Mouse (Mus musculus): ENCODE results near the gene Ppih. TPM values are rescaled to one million over a fixed set of nuclear protein-coding genes. Genes with fewer than 3 reads are reported as not detected.

The Ppih gene
- polyA plus RNA-seq, 1 experiment = 4.3 TPM

DNA sequence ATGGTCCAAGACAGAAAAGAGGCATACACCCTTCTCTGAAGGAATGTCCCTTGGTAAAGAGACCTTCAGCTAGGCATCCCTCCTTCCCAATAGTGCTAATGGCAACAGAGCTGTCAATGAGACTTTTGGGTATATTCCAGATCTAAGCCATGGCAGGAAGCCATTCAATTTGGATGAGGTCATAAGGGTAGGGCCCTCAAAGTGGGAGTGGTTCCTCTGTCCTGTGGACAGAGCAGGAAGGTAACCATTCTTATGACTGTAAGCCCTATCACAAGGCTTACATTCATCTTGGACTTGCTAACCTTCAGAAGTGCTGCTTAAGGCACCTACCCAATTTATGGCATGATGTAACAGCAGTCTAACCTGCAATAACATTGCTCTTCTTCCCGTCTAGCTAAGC is 45.7 kb downstream of the Ppih start:
- Histone ChIP-seq H3K36me3 (ENCODE audit: control insufficient read depth, insufficient read depth, low read length) (peaks cover 57% of the 10 kb centered on the region), H3K27ac (ENCODE audit: insufficient read depth, low read depth, low read length) (peak overlapping the region; percentile 54), H3K4me1 (ENCODE audit: control insufficient read depth, insufficient read depth, insufficient read length, low read length) (peaks cover 2% of the 10 kb centered on the region; the same call in 1 of the 2 replicates), H3K4me3 (ENCODE audit: low read depth, low read length) (no peak overlapping the region), H3K27me3 (ENCODE audit: control insufficient read depth, insufficient read depth, low read length) (no peaks in the 10 kb centered on the region)
- TF ChIP-seq CTCF (IDR thresholded peaks at IDR 0.05; ENCODE audit: extremely low read depth, insufficient read length, insufficient replicate concordance, low read depth, low read length) (no peak), POLR2A (IDR thresholded peaks at IDR 0.05; ENCODE audit: low read depth, low read length) (no peak)
- 31% methylated on average over 1 of the region's 1 CpGs for WGBS

DNA sequence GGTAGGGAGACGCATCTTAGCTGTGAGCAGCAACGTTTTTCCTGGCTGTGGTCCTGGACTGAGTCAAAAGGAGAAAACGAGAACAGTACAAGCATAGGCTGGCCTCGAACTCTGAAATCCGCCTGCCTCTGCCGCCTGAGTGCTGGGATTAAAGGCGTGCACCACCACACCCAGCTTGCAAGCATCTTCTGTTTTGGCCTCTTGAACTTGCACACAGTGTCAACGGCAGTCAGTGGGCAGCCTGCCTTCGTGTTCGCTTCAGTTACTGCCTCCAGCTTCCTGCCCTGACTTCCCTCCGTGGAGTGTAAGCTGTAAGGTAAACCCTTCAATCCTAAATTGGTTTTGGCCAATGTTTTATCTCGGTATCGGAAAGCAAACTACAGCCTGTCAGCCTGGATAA is 53.7 kb downstream of the Ppih start:
- 56% methylated on average over 13 of the region's 13 CpGs for WGBS
- H3K36me3 ChIP-seq (ENCODE audit: control insufficient read depth, insufficient read depth, low read length) = peaks cover 8% of the 10 kb centered on the region
- no peak overlapping the region for H3K27ac ChIP-seq (ENCODE audit: insufficient read depth, low read depth, low read length)
- no peaks in the 10 kb centered on the region for H3K4me1 ChIP-seq (ENCODE audit: control insufficient read depth, insufficient read depth, insufficient read length, low read length)
- H3K27me3 ChIP-seq (ENCODE audit: control insufficient read depth, insufficient read depth, low read length) = no peaks in the 10 kb centered on the region
- no peak overlapping the region for H3K4me3 ChIP-seq (ENCODE audit: low read depth, low read length)
- TF ChIP-seq CTCF (IDR thresholded peaks at IDR 0.05; ENCODE audit: extremely low read depth, insufficient read length, insufficient replicate concordance, low read depth, low read length) (no peak), POLR2A (IDR thresholded peaks at IDR 0.05; ENCODE audit: low read depth, low read length) (no peak)

DNA sequence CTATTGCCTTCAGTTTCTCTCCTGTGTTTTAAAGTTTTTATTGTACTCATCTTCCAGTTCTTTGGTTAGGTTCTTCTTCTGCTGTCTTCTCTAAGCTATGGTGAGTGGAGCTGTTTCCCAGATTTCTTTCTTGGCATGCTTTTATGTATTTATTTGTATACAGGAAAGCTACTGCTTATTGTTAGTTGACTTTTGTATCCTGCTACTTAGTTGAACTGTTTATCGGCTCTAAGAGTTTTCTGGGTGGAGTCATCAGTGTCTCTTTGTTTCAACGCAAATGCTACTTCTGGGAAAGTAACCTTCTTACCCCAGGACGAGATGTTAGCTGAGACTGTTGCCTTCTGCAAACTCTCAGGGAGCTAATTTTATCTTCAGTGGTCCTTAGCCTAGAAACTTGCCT is 56.9 kb downstream of the Ppih start:
- Histone ChIP-seq H3K27ac (ENCODE audit: insufficient read depth, low read depth, low read length) (no peak overlapping the region), H3K36me3 (ENCODE audit: control insufficient read depth, insufficient read depth, low read length) (no peaks in the 10 kb centered on the region), H3K4me3 (ENCODE audit: low read depth, low read length) (no peak overlapping the region), H3K4me1 (ENCODE audit: control insufficient read depth, insufficient read depth, insufficient read length, low read length) (no peaks in the 10 kb centered on the region), H3K27me3 (ENCODE audit: control insufficient read depth, insufficient read depth, low read length) (no peaks in the 10 kb centered on the region)
- TF ChIP-seq POLR2A (IDR thresholded peaks at IDR 0.05; ENCODE audit: low read depth, low read length) (no peak), CTCF (IDR thresholded peaks at IDR 0.05; ENCODE audit: extremely low read depth, insufficient read length, insufficient replicate concordance, low read depth, low read length) (no peak)
- WGBS = 62% methylated on average over 3 of the region's 3 CpGs

DNA sequence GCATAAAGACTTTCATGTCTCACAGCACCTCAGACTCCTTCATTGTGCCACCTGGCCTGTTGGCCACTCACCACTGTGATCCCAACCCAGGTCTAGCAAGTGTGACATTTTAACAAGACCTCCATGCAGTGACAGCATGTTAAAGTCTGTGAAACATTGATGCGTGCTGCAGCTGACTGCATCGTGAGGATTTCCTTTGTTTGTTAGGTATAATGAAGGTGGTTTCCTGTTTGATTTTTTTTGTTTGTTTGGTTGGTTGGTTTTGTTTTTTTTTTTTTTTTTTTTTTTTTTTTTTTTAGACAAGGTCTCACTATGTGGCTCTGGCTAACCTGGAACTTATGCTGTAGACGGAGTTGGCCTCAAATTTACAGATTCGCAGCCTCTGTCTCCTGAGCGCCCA is 57.9 kb downstream of the Ppih start:
- Histone ChIP-seq H3K27me3 (ENCODE audit: control insufficient read depth, insufficient read depth, low read length) (no peaks in the 10 kb centered on the region), H3K36me3 (ENCODE audit: control insufficient read depth, insufficient read depth, low read length) (no peaks in the 10 kb centered on the region), H3K4me1 (ENCODE audit: control insufficient read depth, insufficient read depth, insufficient read length, low read length) (no peaks in the 10 kb centered on the region), H3K4me3 (ENCODE audit: low read depth, low read length) (no peak overlapping the region), H3K27ac (ENCODE audit: insufficient read depth, low read depth, low read length) (no peak overlapping the region)
- WGBS = 89% methylated on average over 5 of the region's 5 CpGs
- TF ChIP-seq CTCF (IDR thresholded peaks at IDR 0.05; ENCODE audit: extremely low read depth, insufficient read length, insufficient replicate concordance, low read depth, low read length) (no peak), POLR2A (IDR thresholded peaks at IDR 0.05; ENCODE audit: low read depth, low read length) (no peak)

DNA sequence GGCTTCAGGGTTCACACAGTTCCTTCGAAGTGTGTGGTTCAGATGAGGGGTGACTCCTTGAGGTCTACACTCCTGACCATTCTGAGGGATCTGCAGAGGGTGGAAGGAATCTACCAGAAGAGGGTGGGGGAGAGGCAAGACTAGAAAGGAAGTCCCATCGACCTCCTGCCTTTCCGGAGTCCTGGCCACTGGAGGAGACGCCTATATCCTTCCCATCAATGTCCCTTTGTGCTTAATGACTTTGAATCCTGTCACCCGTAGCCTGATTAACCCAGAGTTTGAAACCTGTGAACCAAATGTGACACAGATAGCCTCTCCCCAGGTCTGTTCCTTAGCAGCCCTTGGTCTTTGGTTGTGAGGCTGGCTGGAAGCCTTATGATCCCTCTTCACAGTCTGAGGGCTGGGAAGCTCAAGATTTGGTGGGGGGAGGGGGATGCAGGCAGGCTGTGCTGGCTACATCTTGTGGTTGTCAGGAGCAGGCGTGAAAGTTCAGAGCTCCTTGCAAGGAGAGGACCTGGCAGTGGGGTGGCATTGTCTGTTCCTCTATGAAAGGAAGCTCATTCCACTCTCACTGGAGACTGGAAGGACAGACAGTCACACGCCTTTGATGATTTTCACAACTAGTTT is 59.1 kb downstream of the Ppih start:
- Histone ChIP-seq H3K4me3 (ENCODE audit: low read depth, low read length) (no peak overlapping the region), H3K27me3 (ENCODE audit: control insufficient read depth, insufficient read depth, low read length) (no peaks in the 10 kb centered on the region), H3K27ac (ENCODE audit: insufficient read depth, low read depth, low read length) (no peak overlapping the region), H3K4me1 (ENCODE audit: control insufficient read depth, insufficient read depth, insufficient read length, low read length) (no peaks in the 10 kb centered on the region; the same call in 1 of the 2 replicates), H3K36me3 (ENCODE audit: control insufficient read depth, insufficient read depth, low read length) (no peaks in the 10 kb centered on the region)
- WGBS = 58% methylated on average over 7 of the region's 7 CpGs
- TF ChIP-seq POLR2A (IDR thresholded peaks at IDR 0.05; ENCODE audit: low read depth, low read length) (no peak), CTCF (IDR thresholded peaks at IDR 0.05; ENCODE audit: extremely low read depth, insufficient read length, insufficient replicate concordance, low read depth, low read length) (no peak)

DNA sequence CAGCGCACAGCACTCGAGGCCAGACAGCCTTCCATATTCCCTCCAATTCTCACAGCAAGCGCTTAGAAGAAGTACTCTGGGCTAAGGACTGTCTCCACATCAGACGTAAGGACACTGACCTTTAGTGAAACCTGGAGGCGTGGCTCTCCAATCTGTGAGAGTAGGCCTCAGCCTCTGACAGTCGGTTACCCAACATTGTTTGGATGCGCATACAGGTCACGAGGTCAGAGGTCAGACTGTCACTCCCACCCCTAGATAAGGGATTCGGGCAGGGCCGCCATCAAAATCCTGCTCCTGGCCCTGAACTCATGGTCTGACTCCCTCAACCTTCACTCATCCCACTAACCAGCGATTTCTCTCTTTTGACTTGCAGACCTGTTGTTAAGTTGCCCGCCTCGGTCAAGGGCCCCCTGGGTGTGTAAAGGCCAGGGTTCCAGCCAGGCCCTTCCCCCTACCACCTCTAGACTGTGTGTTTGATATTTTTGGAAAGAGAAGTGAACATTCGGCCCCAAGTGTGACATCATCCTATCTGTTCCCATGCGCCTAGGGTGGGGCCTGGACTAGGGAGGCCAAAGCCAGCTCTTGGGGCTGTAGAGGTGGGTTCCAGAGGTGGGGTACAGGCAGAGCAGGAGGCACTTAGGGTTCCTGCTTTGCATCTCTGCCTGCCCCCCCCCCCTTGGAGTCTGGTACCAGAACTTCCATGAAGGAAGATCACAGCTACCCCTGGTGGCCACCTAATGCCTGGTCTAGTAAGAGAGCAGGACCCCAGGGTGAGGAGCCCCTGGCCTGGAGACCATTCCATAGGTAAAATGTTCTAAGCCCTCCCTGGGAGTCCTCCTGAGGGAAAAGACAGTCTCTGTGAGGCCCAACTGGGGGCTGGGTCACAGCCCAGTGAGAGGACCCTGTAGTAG is 60.7 kb downstream of the Ppih start:
- no peaks in the 10 kb centered on the region; the same call in 1 of the 2 replicates for H3K4me1 ChIP-seq (ENCODE audit: control insufficient read depth, insufficient read depth, insufficient read length, low read length)
- no peak overlapping the region for H3K4me3 ChIP-seq (ENCODE audit: low read depth, low read length)
- H3K27ac ChIP-seq (ENCODE audit: insufficient read depth, low read depth, low read length) = no peak overlapping the region
- no peaks in the 10 kb centered on the region for H3K27me3 ChIP-seq (ENCODE audit: control insufficient read depth, insufficient read depth, low read length)
- no peaks in the 10 kb centered on the region for H3K36me3 ChIP-seq (ENCODE audit: control insufficient read depth, insufficient read depth, low read length)
- TF ChIP-seq CTCF (IDR thresholded peaks at IDR 0.05; ENCODE audit: extremely low read depth, insufficient read length, insufficient replicate concordance, low read depth, low read length) = no peak
- no peak for TF ChIP-seq POLR2A (IDR thresholded peaks at IDR 0.05; ENCODE audit: low read depth, low read length)
- 85% methylated on average over 15 of the region's 15 CpGs for WGBS

DNA sequence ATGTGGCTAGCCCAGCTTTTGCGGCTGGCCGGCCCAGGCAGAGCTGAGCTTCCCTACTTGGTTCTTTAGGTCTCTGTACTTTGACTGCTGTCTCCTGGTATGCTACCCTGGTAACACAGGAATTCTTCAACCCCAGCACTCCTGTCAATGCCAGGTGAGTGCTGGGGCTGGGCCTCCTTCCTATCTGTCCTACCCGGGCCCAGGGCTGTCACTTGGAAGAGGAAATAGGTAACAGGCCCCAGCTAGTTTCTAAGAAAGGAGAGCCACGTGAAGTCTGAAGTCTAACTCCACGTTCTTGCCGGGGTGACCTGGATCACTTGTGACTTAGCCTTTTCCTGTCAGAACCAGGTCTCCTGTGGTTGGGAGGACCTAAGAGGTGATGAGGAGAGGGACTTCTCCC is 63.3 kb downstream of the Ppih start:
- 47% methylated on average over 6 of the region's 6 CpGs for WGBS
- no peaks in the 10 kb centered on the region for H3K36me3 ChIP-seq (ENCODE audit: control insufficient read depth, insufficient read depth, low read length)
- TF ChIP-seq CTCF (IDR thresholded peaks at IDR 0.05; ENCODE audit: extremely low read depth, insufficient read length, insufficient replicate concordance, low read depth, low read length) (no peak), POLR2A (IDR thresholded peaks at IDR 0.05; ENCODE audit: low read depth, low read length) (no peak)
- no peaks in the 10 kb centered on the region for H3K27me3 ChIP-seq (ENCODE audit: control insufficient read depth, insufficient read depth, low read length)
- H3K4me1 ChIP-seq (ENCODE audit: control insufficient read depth, insufficient read depth, insufficient read length, low read length) = no peaks in the 10 kb centered on the region; the same call in 1 of the 2 replicates
- H3K27ac ChIP-seq (ENCODE audit: insufficient read depth, low read depth, low read length) = no peak overlapping the region
- no peak overlapping the region for H3K4me3 ChIP-seq (ENCODE audit: low read depth, low read length)

All from small intestine, adult 2 months (tissue).